Mouse (Mus musculus) hindbrain, embryonic 10.5 days (tissue): ENCODE results near the gene Fam92a. TPM values are rescaled to one million over a fixed set of nuclear protein-coding genes. Genes with fewer than 3 reads are reported as not detected.
"Not testable (repeated sequence)": the region's sequence is repeated elsewhere in the genome, so short reads cannot be mapped to it uniquely, and the experiment has no call there.

Experiments
- DNase-seq: peaks from one replicate; pipeline ENCODE4 v3.0.0-alpha.2; 2017; ENCODE audit warnings: low spot score
- H3K27ac ChIP-seq: fragments of 300-500 bp; sonication (generic); 2 replicates; pipeline ENCODE4 v1.5.1; 2016; ENCODE audit warnings: mild to moderate bottlenecking, moderate library complexity
- H3K27me3 ChIP-seq: fragments of 300-500 bp; sonication (generic); 2 replicates; pipeline ENCODE4 v1.6.1; 2016; ENCODE audit warnings: mild to moderate bottlenecking; ENCODE audit not compliant: poor library complexity, insufficient read depth, severe bottlenecking
- H3K36me3 ChIP-seq: fragments of 300-500 bp; sonication (generic); 2 replicates; pipeline ENCODE4 v1.6.1; 2016; ENCODE audit warnings: mild to moderate bottlenecking, moderate library complexity
- H3K4me1 ChIP-seq: fragments of 300-500 bp; sonication (generic); replicated peaks from 2 replicates; pipeline ENCODE4 v1.6.1; 2016; ENCODE audit warnings: mild to moderate bottlenecking
- H3K4me3 ChIP-seq: fragments of 300-500 bp; sonication (generic); 2 replicates; pipeline ENCODE4 v1.5.1; 2016; ENCODE audit warnings: mild to moderate bottlenecking, moderate library complexity
- H3K9me3 ChIP-seq: fragments of 300-500 bp; sonication (generic); 2 replicates; pipeline ENCODE4 v1.6.1; 2016; ENCODE audit warnings: mild to moderate bottlenecking, moderate library complexity
- WGBS: fragments of 180-500 bp; shearing (Covaris S2); methylation state at CpG from one replicate; pipeline ENCODE4 v1.1.7; 2016; 5-methylcytosine and 5-hydroxymethylcytosine counted together
- polyA plus RNA-seq: library from polyadenylated mRNA; unstranded; fragments of >200 nt; fragmentation: Nextera tagmentation; extraction: Ambion mirVana; gene quantifications from 2 replicates; pipeline ENCODE4 v1.2.1, GENCODE M21; 2016

The Fam92a gene
- 77.6 and 82.9 TPM in 2 replicates for polyA plus RNA-seq

DNA sequence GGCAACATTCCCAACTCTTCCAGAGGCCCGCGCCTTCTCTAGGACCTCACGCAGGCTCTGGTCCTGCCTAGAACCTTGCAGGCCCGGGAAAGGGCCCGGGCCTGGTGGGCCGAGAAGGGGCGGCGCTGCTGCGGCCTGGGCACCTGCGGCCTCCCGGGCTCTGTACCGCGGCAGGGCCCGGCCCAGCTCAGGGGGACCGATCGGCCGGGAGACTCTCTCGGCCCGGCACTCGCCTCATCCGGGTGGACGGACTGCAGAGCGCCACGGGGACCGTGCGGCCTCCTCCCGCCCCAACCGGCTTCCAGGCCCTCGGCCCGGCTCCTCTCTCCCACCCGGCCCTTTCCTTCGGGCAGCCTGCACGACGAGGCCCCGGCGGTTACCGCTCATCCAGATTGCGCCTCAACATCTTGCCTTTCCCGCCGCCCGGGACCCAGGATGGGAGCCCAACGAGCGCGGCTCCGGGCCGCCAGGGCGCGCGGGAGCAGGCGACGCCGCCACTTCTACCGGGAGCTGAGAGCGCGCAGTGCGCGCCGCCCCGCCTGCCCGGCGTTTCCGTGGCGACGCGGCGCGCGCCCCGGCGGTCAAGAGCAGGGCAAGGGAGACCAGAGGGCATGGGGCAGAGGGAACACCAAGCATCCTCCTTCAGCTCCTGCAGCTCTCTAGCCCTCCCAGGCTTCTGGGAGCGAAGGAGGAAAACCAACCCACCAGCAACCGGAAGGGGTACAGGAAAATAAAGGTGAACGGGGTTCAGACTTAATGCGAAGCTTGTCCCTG, at the start of gene Fam92a:
TSS of gene Fam92a (minus strand) at position 698 of the 774 bp plus-strand sequence.
- 0 out of 2 replicates have a peak, but pooled peaks cover 5% of the 10 kb centered on the region for H3K9me3 ChIP-seq
- peak; percentile 82 for DNase-seq
- no peaks in the 10 kb centered on the region for H3K27me3 ChIP-seq
- H3K27ac ChIP-seq: peak within 1 kb of the TSS; percentile 98
- peaks cover 23% of the 10 kb centered on the region for H3K36me3 ChIP-seq
- peak within 1 kb of the TSS; percentile 86 for H3K4me3 ChIP-seq
- under 1% methylated on average over 74 of the region's 74 CpGs for WGBS
- peaks cover 9% of the 10 kb centered on the region for H3K4me1 ChIP-seq

DNA sequence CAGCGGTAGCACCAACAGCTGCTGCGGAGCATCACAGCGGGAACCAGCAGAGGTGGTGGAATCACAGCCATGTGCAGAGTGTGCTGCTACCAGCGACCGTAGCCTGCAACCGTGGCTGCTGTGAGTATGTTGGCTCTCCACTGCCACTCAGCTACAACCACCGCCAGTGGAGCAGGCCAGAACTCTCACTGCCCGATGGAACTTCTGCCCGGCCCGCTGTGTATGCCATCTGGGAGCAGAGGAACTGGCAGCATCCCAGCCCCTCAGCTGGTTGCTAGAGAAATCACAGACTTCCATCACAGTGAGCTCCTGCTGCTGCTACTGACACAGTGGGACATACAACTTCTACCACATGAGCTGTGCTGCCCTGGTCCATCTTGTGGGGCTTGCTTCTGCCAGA, 7.2 kb upstream of the Fam92a start:
- Histone ChIP-seq H3K36me3 (no peaks in the 10 kb centered on the region), H3K27ac (no peak overlapping the region), H3K27me3 (no peaks in the 10 kb centered on the region), H3K4me1 (no peaks in the 10 kb centered on the region), H3K9me3 (no peaks in the 10 kb centered on the region), H3K4me3 (no peak overlapping the region)
- DNase-seq: no peak
- 88% methylated on average over 10 of the region's 10 CpGs for WGBS

DNA sequence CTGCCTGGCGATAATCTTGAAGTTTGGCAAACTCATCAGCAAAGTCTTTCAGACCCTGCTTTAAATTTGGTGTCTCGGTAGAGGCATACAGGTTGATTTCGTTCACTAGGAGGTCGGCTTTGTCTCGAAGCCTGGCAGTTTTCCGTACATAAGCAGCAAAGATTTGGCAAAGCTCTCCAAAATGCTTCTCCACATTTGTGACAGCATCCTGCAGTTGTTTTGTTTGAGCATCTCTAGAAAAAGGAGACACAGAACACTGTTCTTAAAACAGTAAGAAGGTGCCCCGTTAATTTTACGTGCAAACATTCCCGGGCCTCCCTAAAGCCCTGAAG, 863 bp downstream of the Fam92a start:
- no peak for DNase-seq
- Histone ChIP-seq H3K36me3 (peaks cover 28% of the 10 kb centered on the region), H3K4me1 (peaks cover 9% of the 10 kb centered on the region), H3K9me3 (0 out of 2 replicates have a peak, but pooled peaks cover 5% of the 10 kb centered on the region), H3K27ac (peak overlapping the region; percentile 98), H3K27me3 (no peaks in the 10 kb centered on the region), H3K4me3 (peak overlapping the region; percentile 86)
- WGBS: 20% methylated on average over 9 of the region's 9 CpGs

DNA sequence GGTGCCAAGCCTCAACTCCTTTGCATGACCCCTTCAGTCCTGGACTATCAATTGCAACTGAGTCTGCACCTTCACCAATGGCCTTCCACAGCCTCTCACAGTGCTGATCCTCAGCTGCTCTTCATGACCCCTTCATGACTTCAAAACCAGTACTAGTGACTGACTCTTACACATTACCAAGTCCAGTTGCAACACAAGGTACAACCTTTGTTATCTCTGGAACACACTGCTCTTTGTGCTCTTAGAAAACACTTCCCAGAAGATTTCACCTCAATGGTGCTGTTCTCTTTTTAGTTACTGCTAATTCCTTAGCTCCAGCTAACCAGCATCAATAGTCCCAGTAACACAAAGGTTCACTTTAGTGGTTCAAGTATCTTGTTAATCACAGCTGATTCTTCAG, 24.2 kb downstream of the Fam92a start:
- H3K27ac ChIP-seq: no peak overlapping the region
- H3K4me3 ChIP-seq: no peak overlapping the region
- no peak for DNase-seq
- H3K9me3 ChIP-seq: peaks cover 16% of the 10 kb centered on the region
- H3K27me3 ChIP-seq: no peaks in the 10 kb centered on the region
- H3K4me1 ChIP-seq: no peaks in the 10 kb centered on the region
- peaks cover 56% of the 10 kb centered on the region for H3K36me3 ChIP-seq

DNA sequence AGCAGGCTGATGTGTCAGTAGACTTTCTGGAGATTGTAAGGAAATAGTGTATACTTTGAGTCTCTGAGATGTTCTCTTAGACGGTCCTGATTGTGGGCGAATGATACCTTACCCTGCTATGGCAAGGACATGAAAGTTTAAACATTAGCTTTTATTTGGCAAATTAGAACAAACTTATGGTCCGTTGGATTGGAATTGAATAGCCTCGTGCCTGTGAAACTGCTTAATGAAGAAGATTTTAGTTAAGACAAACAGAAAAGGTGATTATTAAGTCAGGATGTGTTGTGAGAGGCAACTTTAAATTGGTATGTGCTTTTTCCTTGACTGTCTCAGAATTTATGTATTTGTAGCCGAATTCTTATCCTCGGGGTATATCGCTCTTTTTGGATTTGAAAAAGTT, 30.3 kb downstream of the Fam92a start:
- H3K27me3 ChIP-seq, H3K4me1 ChIP-seq, H3K27ac ChIP-seq, DNase-seq, H3K4me3 ChIP-seq: not testable (repeated sequence)
- peaks cover 15% of the 10 kb centered on the region for H3K9me3 ChIP-seq
- peaks cover 13% of the 10 kb centered on the region for H3K36me3 ChIP-seq
- 92% methylated on average over 7 of the region's 7 CpGs for WGBS

DNA sequence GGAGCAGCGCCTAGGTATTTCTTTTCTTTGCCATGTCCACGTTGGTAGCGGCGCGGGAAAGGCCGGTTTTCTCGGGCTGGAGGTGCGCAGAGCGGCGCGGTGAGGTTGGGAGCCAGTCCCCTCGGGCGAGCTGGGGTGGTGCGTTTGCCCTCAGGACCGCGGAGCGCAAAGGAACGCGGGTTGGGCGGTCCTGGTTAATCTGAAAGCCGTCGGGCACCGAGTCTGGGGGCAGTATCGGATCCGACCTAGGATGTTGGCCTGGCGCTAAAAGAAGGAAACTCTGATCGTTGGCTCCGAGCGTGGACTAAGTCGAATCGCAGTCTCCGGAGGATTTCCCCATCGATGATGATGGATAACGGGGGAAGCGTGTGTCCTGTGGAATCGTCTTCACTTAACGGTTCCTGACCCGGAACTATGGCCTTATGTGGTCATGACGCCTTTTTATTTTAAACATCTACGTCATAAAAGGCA, 31.2 kb downstream of the Fam92a start:
- H3K36me3 ChIP-seq, H3K27ac ChIP-seq, H3K4me1 ChIP-seq, DNase-seq, H3K27me3 ChIP-seq, H3K9me3 ChIP-seq: not testable (repeated sequence)
- 22% methylated on average over 26 of the region's 40 CpGs for WGBS
- H3K4me3 ChIP-seq: peak overlapping the region; percentile 47

DNA sequence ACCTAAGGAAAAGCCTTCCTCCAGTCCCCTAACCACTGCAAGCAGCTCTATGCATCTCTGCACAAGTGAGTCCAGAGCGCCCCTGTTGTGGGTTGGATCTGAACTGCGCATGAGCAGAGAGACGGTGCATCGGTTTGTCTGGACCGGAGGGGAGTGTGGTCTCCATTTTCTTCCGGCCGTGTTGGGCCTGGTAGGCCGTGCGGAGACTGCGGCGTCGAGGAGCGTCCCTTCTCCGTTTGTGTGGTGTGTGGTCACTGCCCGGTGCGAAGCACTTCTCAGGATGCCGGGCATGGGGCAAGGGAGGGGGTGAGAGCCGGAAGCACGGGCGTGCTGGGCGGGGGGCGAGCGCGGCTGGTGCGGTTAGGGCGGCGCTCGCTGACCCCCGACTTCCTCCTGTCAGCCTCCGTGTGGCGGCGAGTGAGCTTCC, 31.7 kb downstream of the Fam92a start, which contains the start of gene Rbm12b1:
TSS of gene Rbm12b1 (plus strand) at position 124 of the 427 bp plus-strand sequence.
- H3K9me3 ChIP-seq, H3K4me1 ChIP-seq, H3K27me3 ChIP-seq, H3K36me3 ChIP-seq: not testable (repeated sequence)
- H3K27ac ChIP-seq: peak within 1 kb of the TSS; percentile 81
- WGBS: 5% methylated on average over 19 of the region's 32 CpGs
- peak within 1 kb of the TSS; percentile 49 for H3K4me3 ChIP-seq
- peak; percentile 78 for DNase-seq

Other genes starting within 250 kb of the Fam92a start
- 0.18 and 0.27 TPM in 2 replicates for gene Gm10604, start 190.8 kb downstream of the Fam92a start, polyA plus RNA-seq
- 9.1 and 14.8 TPM in 2 replicates for gene Rbm12b2, start 82.6 kb downstream of the Fam92a start, polyA plus RNA-seq
- 4.8 and 5.3 TPM in 2 replicates for gene Rbm12b1, start 31.8 kb downstream of the Fam92a start, polyA plus RNA-seq